Mouse (Mus musculus) ES-E14 (cell line): Measurements from ENCODE around the gene Xylt1. TPM values are rescaled to one million over a fixed set of nuclear protein-coding genes. Genes with fewer than 3 reads are reported as not detected.

Experiments
- DNase-seq: peaks from one replicate; pipeline ENCODE4 v3.0.0-alpha.2; 2013; ENCODE audit warnings: low read depth, low spot score
- H3K27ac ChIP-seq: 2 replicates; pipeline ENCODE4 v1.5.1; 2012; ENCODE audit warnings: low read depth, mild to moderate bottlenecking, low read length, moderate library complexity, mixed read lengths; ENCODE audit not compliant: poor library complexity, insufficient read depth, severe bottlenecking
- H3K36me3 ChIP-seq: 2 replicates; pipeline ENCODE4 v1.6.1; 2012; ENCODE audit warnings: mild to moderate bottlenecking, low read length, moderate library complexity, mixed read lengths; ENCODE audit not compliant: control insufficient read depth, poor library complexity, insufficient read depth, severe bottlenecking
- H3K4me1 ChIP-seq, 2 experiments: fragments of 150-350 bp in 1 of 2; sonication (generic) in 1 of 2; 2 replicates each; pipeline ENCODE4 v1.6.1; 2012; ENCODE audit warnings: low read length in 2 of 2, mild to moderate bottlenecking in 1 of 2, mixed read lengths in 1 of 2; ENCODE audit not compliant: control insufficient read depth in 2 of 2, insufficient read depth in 2 of 2, poor library complexity in 1 of 2
- H3K4me3 ChIP-seq, 2 experiments: fragments of 150-350 bp in 1 of 2; sonication (generic) in 1 of 2; 2 replicates each; pipeline ENCODE4 v1.5.1; 2012; ENCODE audit warnings: low read length in 2 of 2, low read depth in 1 of 2, mild to moderate bottlenecking in 1 of 2, mixed read lengths in 1 of 2; ENCODE audit not compliant: insufficient read depth in 1 of 2, poor library complexity in 1 of 2, severe bottlenecking in 1 of 2
- H3K9ac ChIP-seq: 2 replicates; pipeline ENCODE4 v1.6.1; 2012; ENCODE audit warnings: low read depth, mild to moderate bottlenecking, low read length, mixed read lengths; ENCODE audit not compliant: poor library complexity, insufficient read depth, severe bottlenecking
- H3K9me3 ChIP-seq: fragments of 150-350 bp; sonication (generic); 2 replicates; pipeline ENCODE4 v1.6.1; 2012; ENCODE audit warnings: low read depth, mild to moderate bottlenecking, low read length; ENCODE audit not compliant: control insufficient read depth, insufficient read depth
- CHD2 ChIP-seq: IDR thresholded peaks from 2 replicates; pipeline ENCODE4 v1.6.1; 2014; ENCODE audit warnings: mild to moderate bottlenecking, low read depth, low read length, inconsistent platforms
- HCFC1 ChIP-seq: IDR thresholded peaks from 2 replicates; pipeline ENCODE4 v1.6.1; 2012; ENCODE audit warnings: low read length, inconsistent platforms, borderline replicate concordance; ENCODE audit not compliant: insufficient read depth
- MAFK ChIP-seq: IDR thresholded peaks from 2 replicates; pipeline ENCODE4 v1.6.1; 2014; ENCODE audit warnings: mild to moderate bottlenecking, low read depth, low read length, inconsistent platforms; ENCODE audit not compliant: insufficient read depth
- ZC3H11A ChIP-seq: IDR thresholded peaks from 2 replicates; pipeline ENCODE4 v1.6.1; 2012; ENCODE audit warnings: low read depth, mild to moderate bottlenecking, inconsistent platforms, low read length, borderline replicate concordance
- ZNF384 ChIP-seq: IDR thresholded peaks from 2 replicates; pipeline ENCODE4 v1.6.1; 2012; ENCODE audit warnings: low read depth, low read length, inconsistent platforms
- in situ Hi-C, 2 experiments: fragments of 600-800 bp; cut with MboI; formaldehyde crosslinking; loops; one replicate each; pipeline ENCODE4 v1.15.1; 2025; ENCODE audit warnings: low sequenced_read_pairs in 2 of 2, inconsistent platforms in 1 of 2; ENCODE audit not compliant: unreplicated experiment in 2 of 2
- total RNA-seq: library from RNA; depleted of rRNA; stranded (reverse); fragments of 300-350 nt; gene quantifications from 2 replicates; pipeline ENCODE4 v1.2.3, GENCODE M21; 2012

Gene Xylt1
- total RNA-seq, 1 experiment: 3.6 TPM

- Histone ChIP-seq H3K4me1 (no peaks in the 10 kb centered on the region; a peak in 1 of 4 replicates), H3K9ac (no peak overlapping the region), H3K36me3 (no peaks in the 10 kb centered on the region), H3K9me3 (no peaks in the 10 kb centered on the region), H3K4me3 (no peak overlapping the region), H3K27ac (no peak overlapping the region)
- DNase-seq: no peak
- in situ Hi-C loops: no loop called here
- TF ChIP-seq MAFK: no peak
- no peak for TF ChIP-seq HCFC1
- TF ChIP-seq CHD2: no peak
- no peak for TF ChIP-seq ZC3H11A
- no peak for TF ChIP-seq ZNF384
Observed at GRCm38 (mm10) chr7:117567252-117567651, 186.5 kb downstream of the Xylt1 start.

GRCm38 (mm10) chr7:117567653-117568340 lies 187.0 kb downstream of the Xylt1 start:
- no peak overlapping the region for H3K9ac ChIP-seq
- H3K4me1 ChIP-seq: no peaks in the 10 kb centered on the region; a peak in 1 of 4 replicates
- no peak overlapping the region for H3K4me3 ChIP-seq
- no peak for DNase-seq
- in situ Hi-C loops: no loop called here
- no peak for TF ChIP-seq HCFC1
- TF ChIP-seq CHD2: no peak
- TF ChIP-seq MAFK: no peak
- no peak for TF ChIP-seq ZC3H11A
- TF ChIP-seq ZNF384: no peak
- H3K27ac ChIP-seq: no peak overlapping the region
- no peaks in the 10 kb centered on the region for H3K9me3 ChIP-seq
- H3K36me3 ChIP-seq: no peaks in the 10 kb centered on the region

GRCm38 (mm10) chr7:117571131-117571530 lies 190.4 kb downstream of the Xylt1 start:
- in situ Hi-C loops: no loop called here
- DNase-seq: no peak
- Histone ChIP-seq H3K4me1 (no peaks in the 10 kb centered on the region), H3K27ac (no peak overlapping the region), H3K9me3 (no peaks in the 10 kb centered on the region), H3K9ac (no peak overlapping the region), H3K4me3 (no peak overlapping the region), H3K36me3 (no peaks in the 10 kb centered on the region)
- TF ChIP-seq CHD2: no peak
- TF ChIP-seq MAFK: no peak
- TF ChIP-seq ZC3H11A: no peak
- no peak for TF ChIP-seq HCFC1
- no peak for TF ChIP-seq ZNF384

GRCm38 (mm10) chr7:117571713-117572112 lies 190.9 kb downstream of the Xylt1 start:
- TF ChIP-seq ZNF384: no peak
- DNase-seq: no peak
- no peaks in the 10 kb centered on the region for H3K9me3 ChIP-seq

GRCm38 (mm10) chr7:117573170-117573569 lies 192.4 kb downstream of the Xylt1 start:
- in situ Hi-C loops: no loop called here
- no peaks in the 10 kb centered on the region for H3K9me3 ChIP-seq
- TF ChIP-seq HCFC1 (no peak), ZNF384 (no peak), ZC3H11A (no peak)

More at GRCm38 (mm10) chr7:117571713-117572112, 190.9 kb downstream of the Xylt1 start:
- Histone ChIP-seq H3K27ac (no peak overlapping the region), H3K4me3 (no peak overlapping the region), H3K36me3 (no peaks in the 10 kb centered on the region), H3K9ac (no peak overlapping the region), H3K4me1 (no peaks in the 10 kb centered on the region)
- in situ Hi-C loops: no loop called here

More at GRCm38 (mm10) chr7:117573170-117573569, 192.4 kb downstream of the Xylt1 start:
- DNase-seq: no peak
- H3K36me3 ChIP-seq: no peaks in the 10 kb centered on the region
- no peak overlapping the region for H3K27ac ChIP-seq
- H3K4me3 ChIP-seq: no peak overlapping the region
- no peaks in the 10 kb centered on the region for H3K4me1 ChIP-seq
- H3K9ac ChIP-seq: no peak overlapping the region
